8 mouse cellular contexts compared by ENCODE assay signal in genomic region chr10:69656321-69656720, GRCm38 (mm10).
A peak's percentile ranks its signal among the peaks of the same experiment; 100 is the strongest.
DNase-seq lines count a peak whose midpoint lies in the region; ATAC-seq and TF ChIP-seq lines count a peak whose summit lies in the region.

No protein-coding gene starts in this region.

- peak; percentile 63 for DNase-seq in gastrocnemius, adult 18-20 months (ENCODE audit: low spot score)
- DNase-seq in gastrocnemius, postnatal 36 days, result no peak
- DNase-seq in 3134 (ENCODE audit: extremely low read depth, insufficient read length, low spot score), result peak; percentile 39
- DNase-seq in adrenal gland, postnatal 14 days, result peak; percentile 75
- DNase-seq in embryonic facial prominence, embryonic 10.5 days (ENCODE audit: low spot score), result peak; percentile 63
- DNase-seq in hindbrain, postnatal 0 days (ENCODE audit: low spot score), result peak; percentile 83
- peak; percentile 34 for DNase-seq in splenic B cell, adult 2 months (ENCODE audit: low read depth, low spot score)

- TF ChIP-seq CTCF in hindbrain, postnatal 0 days (IDR thresholded peaks at IDR 0.05; ENCODE audit: low read depth), result peak; percentile 91

- H3K4me1 ChIP-seq in embryonic facial prominence, embryonic 10.5 days, result peaks cover 31% of the 10 kb centered on the region
- peaks cover 7% of the 10 kb centered on the region for H3K4me1 ChIP-seq in hindbrain, postnatal 0 days (ENCODE audit: insufficient read depth, low read length)
- H3K4me1 ChIP-seq in lung, embryonic 16.5 days (replicated peaks; ENCODE audit: control insufficient read depth, insufficient read depth, low read length), result peaks cover 27% of the 10 kb centered on the region

- no peak; the same call in 1 of the 2 replicates for ATAC-seq in hindbrain, postnatal 0 days
- ATAC-seq in lung, embryonic 16.5 days (ENCODE audit: low read depth), result 0 out of 2 replicates have a peak, but pooled peaks have one; percentile 26

- 23% methylated on average over 3 of the region's 3 CpGs for WGBS in embryonic facial prominence, embryonic 10.5 days
- 11% methylated on average over 3 of the region's 3 CpGs for WGBS in hindbrain, postnatal 0 days
- 7% methylated on average over 3 of the region's 3 CpGs for WGBS in lung, embryonic 16.5 days

- H3K36me3 ChIP-seq in embryonic facial prominence, embryonic 10.5 days (replicated peaks), result no peaks in the 10 kb centered on the region
- H3K36me3 ChIP-seq in hindbrain, postnatal 0 days (ENCODE audit: insufficient read depth, low read length), result no peaks in the 10 kb centered on the region
- H3K36me3 ChIP-seq in lung, embryonic 16.5 days (ENCODE audit: control insufficient read depth, insufficient read depth, low read length), result no peaks in the 10 kb centered on the region
- H3K36me3 ChIP-seq in splenic B cell, adult 2 months (ENCODE audit: control insufficient read depth, insufficient read depth, low read length, poor library complexity, severe bottlenecking), result no peaks in the 10 kb centered on the region

- no peak overlapping the region for H3K9ac ChIP-seq in hindbrain, postnatal 0 days (replicated peaks; ENCODE audit: low read length)
- no peak overlapping the region for H3K9ac ChIP-seq in lung, embryonic 16.5 days (ENCODE audit: low read length)

- no peaks in the 10 kb centered on the region for H3K9me3 ChIP-seq in embryonic facial prominence, embryonic 10.5 days
- no peaks in the 10 kb centered on the region for H3K9me3 ChIP-seq in hindbrain, postnatal 0 days (ENCODE audit: low read length)
- no peaks in the 10 kb centered on the region for H3K9me3 ChIP-seq in lung, embryonic 16.5 days (ENCODE audit: control insufficient read depth, low read length)

- intact Hi-C loops in gastrocnemius, postnatal 36 days (cut with DNase I), result no loop called here

- H3K4me2 ChIP-seq in hindbrain, postnatal 0 days (ENCODE audit: low read depth, low read length), result no peak overlapping the region
- no peak overlapping the region for H3K4me2 ChIP-seq in lung, embryonic 16.5 days (ENCODE audit: low read depth, low read length)

- H3K27ac ChIP-seq in embryonic facial prominence, embryonic 10.5 days (replicated peaks), result no peak overlapping the region
- no peak overlapping the region for H3K27ac ChIP-seq in hindbrain, postnatal 0 days
- no peak overlapping the region for H3K27ac ChIP-seq in lung, embryonic 16.5 days (ENCODE audit: low read length)

- no peak overlapping the region for H3K4me3 ChIP-seq in embryonic facial prominence, embryonic 10.5 days
- no peak overlapping the region for H3K4me3 ChIP-seq in hindbrain, postnatal 0 days (ENCODE audit: low read length)
- H3K4me3 ChIP-seq in lung, embryonic 16.5 days (ENCODE audit: low read length), result no peak overlapping the region

- no peaks in the 10 kb centered on the region for H3K27me3 ChIP-seq in embryonic facial prominence, embryonic 10.5 days (replicated peaks; ENCODE audit: low read depth, poor library complexity, severe bottlenecking)
- H3K27me3 ChIP-seq in hindbrain, postnatal 0 days (ENCODE audit: insufficient read depth, low read length), result no peaks in the 10 kb centered on the region
- no peaks in the 10 kb centered on the region for H3K27me3 ChIP-seq in lung, embryonic 16.5 days (ENCODE audit: control insufficient read depth, insufficient read depth, low read depth, low read length)
- H3K27me3 ChIP-seq in splenic B cell, adult 2 months (ENCODE audit: control insufficient read depth, insufficient read depth, low read length, poor library complexity, severe bottlenecking), result no peaks in the 10 kb centered on the region

Comparison
In these comparisons a context has a peak if more than half of its experiments do, and no peak if none do; other contexts are left out.
1. DNase-seq: peak in gastrocnemius, adult 18-20 months (single experiment), 3134 (single experiment), adrenal gland, postnatal 14 days (single experiment), embryonic facial prominence, embryonic 10.5 days (single experiment), hindbrain, postnatal 0 days (single experiment) and splenic B cell, adult 2 months (single experiment); none in gastrocnemius, postnatal 36 days (0 of 2).